Mouse (Mus musculus) liver, embryonic 11.5 days (tissue): ENCODE measurements around the gene Fmod. TPM values are rescaled to one million over a fixed set of nuclear protein-coding genes. Genes with fewer than 3 reads are reported as not detected.

Experiments used
- ATAC-seq: fragments of 200-750 bp; cut with Nextera tagmentation; replicated peaks from 2 replicates; pipeline ENCODE4 v1.8.0; 2017; ENCODE audit warnings: moderate number of reproducible peaks, mild to moderate bottlenecking, moderate TSS enrichment, moderate library complexity; ENCODE audit not compliant: low FRiP score
- DNase-seq: peaks from one replicate; pipeline ENCODE4 v3.0.0-alpha.2; 2017; ENCODE audit warnings: low spot score
- H3K27ac ChIP-seq: fragments of 300-500 bp; sonication (generic); 2 replicates; pipeline ENCODE4 v1.5.1; 2014; ENCODE audit warnings: mild to moderate bottlenecking, low read depth, low read length, control low read depth
- H3K27me3 ChIP-seq: fragments of 300-500 bp; sonication (generic); replicated peaks from 2 replicates; pipeline ENCODE4 v1.6.1; 2014; ENCODE audit warnings: low read length, mixed read lengths; ENCODE audit not compliant: control insufficient read depth, insufficient read depth
- H3K36me3 ChIP-seq: fragments of 300-500 bp; sonication (generic); 2 replicates; pipeline ENCODE4 v1.6.1; 2014; ENCODE audit warnings: mild to moderate bottlenecking, low read length, moderate library complexity, mixed read lengths; ENCODE audit not compliant: control insufficient read depth, insufficient read depth
- H3K4me1 ChIP-seq: fragments of 300-500 bp; sonication (generic); replicated peaks from 2 replicates; pipeline ENCODE4 v1.6.1; 2014; ENCODE audit warnings: low read length, mixed read lengths; ENCODE audit not compliant: control insufficient read depth, insufficient read depth
- H3K4me2 ChIP-seq: fragments of 300-500 bp; sonication (generic); 2 replicates; pipeline ENCODE4 v1.6.1; 2014; ENCODE audit warnings: mild to moderate bottlenecking, control low read depth, moderate library complexity
- H3K4me3 ChIP-seq: fragments of 300-500 bp; sonication (generic); 2 replicates; pipeline ENCODE4 v1.5.1; 2014; ENCODE audit warnings: low read depth, low read length, control low read depth
- H3K9ac ChIP-seq: fragments of 300-500 bp; sonication (generic); 2 replicates; pipeline ENCODE4 v1.6.1; 2014; ENCODE audit warnings: low read depth, low read length, control low read depth
- H3K9me3 ChIP-seq: fragments of 300-500 bp; sonication (generic); 2 replicates; pipeline ENCODE4 v1.6.1; 2016; ENCODE audit warnings: low read length, inconsistent platforms, mixed read lengths; ENCODE audit not compliant: control insufficient read depth
- WGBS: fragments of 180-500 bp; shearing (Covaris S2); extraction: QIAGEN DNeasy Blood & Tissue Kit; methylation state at CpG from one replicate; pipeline ENCODE4 v1.1.7; 2014; 5-methylcytosine and 5-hydroxymethylcytosine counted together
- polyA plus RNA-seq: library from polyadenylated mRNA; unstranded; fragments of >200 nt; fragmentation: Nextera tagmentation; extraction: Ambion mirVana; gene quantifications from 2 replicates; pipeline ENCODE4 v1.2.1, GENCODE M21; 2014

Gene Fmod
- polyA plus RNA-seq, result 2.7 and 3.9 TPM in 2 replicates

DNA sequence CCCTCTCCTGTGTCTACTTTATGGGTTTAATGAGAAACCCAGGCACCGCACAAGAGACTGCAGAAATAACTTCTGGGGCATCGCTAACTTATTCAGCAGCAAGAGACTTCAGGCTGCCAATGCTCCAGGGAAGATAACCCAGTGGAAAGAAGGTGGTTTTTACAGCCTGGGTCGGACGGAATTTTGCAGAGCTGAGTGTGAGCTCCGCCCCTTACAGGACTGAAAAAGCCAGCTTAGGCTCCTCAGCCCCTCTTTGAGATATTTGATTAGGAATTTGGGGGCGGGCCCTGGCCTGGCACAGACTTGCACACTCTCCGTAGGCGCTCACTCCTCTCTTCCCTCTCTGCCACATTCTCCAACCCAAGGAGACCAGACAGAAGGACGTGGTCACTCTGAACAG lies at the start of gene Fmod:
TSS of gene Fmod (plus strand) at position 83 of the 400 bp plus-strand sequence.
- no peaks in the 10 kb centered on the region; the same call in 1 of the 2 replicates for H3K4me1 ChIP-seq
- no peaks in the 10 kb centered on the region for H3K9me3 ChIP-seq
- no peaks in the 10 kb centered on the region for H3K36me3 ChIP-seq
- H3K9ac ChIP-seq, result no peak within 1 kb of the TSS
- no peaks in the 10 kb centered on the region; the same call in 1 of the 2 replicates for H3K27me3 ChIP-seq
- H3K4me2 ChIP-seq, result no peak within 1 kb of the TSS
- no peak for DNase-seq
- H3K4me3 ChIP-seq, result no peak within 1 kb of the TSS
- no peak for ATAC-seq
- WGBS, result 49% methylated on average over 9 of the region's 9 CpGs
- no peak within 1 kb of the TSS for H3K27ac ChIP-seq

GRCm38 (mm10) chr1:133988845-133989244 lies 48.2 kb upstream of the Fmod start:
- H3K27me3 ChIP-seq, result no peaks in the 10 kb centered on the region
- H3K4me2 ChIP-seq, result no peak overlapping the region
- ATAC-seq, result no peak
- no peak overlapping the region for H3K4me3 ChIP-seq
- 32% methylated on average over 3 of the region's 3 CpGs for WGBS
- H3K9ac ChIP-seq, result no peak overlapping the region
- H3K27ac ChIP-seq, result no peak overlapping the region
- no peaks in the 10 kb centered on the region for H3K4me1 ChIP-seq
- no peak for DNase-seq
- 0 out of 2 replicates have a peak, but pooled peaks cover 2% of the 10 kb centered on the region for H3K9me3 ChIP-seq
- no peaks in the 10 kb centered on the region for H3K36me3 ChIP-seq

DNA sequence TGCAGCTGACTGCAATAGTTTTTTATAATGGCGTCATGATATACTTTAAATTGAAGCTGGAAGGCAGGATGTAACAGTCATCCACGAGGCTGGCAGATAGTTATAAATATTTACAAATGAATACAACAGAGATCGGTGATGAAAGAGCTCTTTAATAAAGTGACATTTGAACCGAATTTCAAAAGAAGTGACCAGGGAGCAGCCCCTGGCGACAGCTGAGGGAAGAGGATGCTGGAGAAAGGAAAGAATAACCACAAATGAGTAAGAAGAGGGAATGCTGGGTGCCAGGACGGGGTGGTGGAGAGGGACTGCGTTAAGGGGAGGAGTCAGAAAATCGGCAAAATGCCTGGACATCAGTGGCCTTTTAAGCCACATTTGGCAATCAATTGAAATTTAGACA lies 45.8 kb upstream of the Fmod start:
- Histone ChIP-seq H3K4me1 (no peaks in the 10 kb centered on the region), H3K27me3 (no peaks in the 10 kb centered on the region; the same call in 1 of the 2 replicates), H3K27ac (no peak overlapping the region), H3K9me3 (no peaks in the 10 kb centered on the region), H3K4me2 (no peak overlapping the region), H3K9ac (no peak overlapping the region), H3K36me3 (no peaks in the 10 kb centered on the region), H3K4me3 (no peak overlapping the region)
- 64% methylated on average over 8 of the region's 8 CpGs for WGBS
- DNase-seq, result no peak
- ATAC-seq, result no peak

- Histone ChIP-seq H3K4me3 (no peak overlapping the region), H3K9me3 (no peaks in the 10 kb centered on the region), H3K4me2 (no peak overlapping the region), H3K36me3 (no peaks in the 10 kb centered on the region), H3K4me1 (no peaks in the 10 kb centered on the region), H3K27me3 (no peaks in the 10 kb centered on the region), H3K9ac (no peak overlapping the region), H3K27ac (no peak overlapping the region)
- 53% methylated on average over 7 of the region's 7 CpGs for WGBS
- no peak for DNase-seq
- no peak for ATAC-seq
Measured at GRCm38 (mm10) chr1:134005490-134005889, 31.6 kb upstream of the Fmod start.

DNA sequence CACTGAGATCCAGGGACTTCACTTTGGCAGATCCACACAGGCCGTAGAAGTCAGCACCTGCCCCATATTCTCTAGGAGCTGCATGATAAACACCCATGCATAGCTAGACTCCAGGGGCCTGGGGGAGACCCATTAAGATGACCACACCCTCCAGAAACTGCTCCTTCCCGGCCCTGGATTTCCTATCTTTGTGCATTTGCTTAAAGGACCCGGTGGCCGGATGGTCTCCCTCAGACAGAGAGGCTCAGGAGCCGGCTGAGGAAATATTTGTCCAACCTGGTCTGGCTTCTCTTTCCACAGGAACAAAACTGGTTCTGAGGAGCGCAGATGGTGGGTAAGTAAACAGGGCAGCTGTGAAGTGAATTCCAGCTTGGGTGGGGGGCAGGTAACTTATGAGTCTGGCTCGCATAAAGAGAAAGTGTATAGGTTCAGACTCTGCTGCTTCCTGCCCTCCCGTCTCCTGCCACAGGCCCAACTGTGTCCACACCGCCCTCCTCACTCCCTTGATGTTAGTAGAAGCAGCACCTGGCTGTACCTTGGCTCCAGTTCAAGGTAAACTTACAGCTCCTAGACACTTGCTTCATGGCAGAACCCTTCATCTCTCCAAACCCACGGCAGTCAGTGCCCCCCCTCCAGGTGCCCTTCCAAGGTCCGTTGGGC lies 30.8 kb upstream of the Fmod start:
- no peaks in the 10 kb centered on the region for H3K9me3 ChIP-seq
- no peaks in the 10 kb centered on the region for H3K27me3 ChIP-seq
- H3K27ac ChIP-seq, result no peak overlapping the region
- H3K4me2 ChIP-seq, result no peak overlapping the region
- DNase-seq, result no peak
- no peak overlapping the region for H3K4me3 ChIP-seq
- H3K9ac ChIP-seq, result no peak overlapping the region
- no peaks in the 10 kb centered on the region for H3K36me3 ChIP-seq
- no peak for ATAC-seq
- WGBS, result 70% methylated on average over 11 of the region's 11 CpGs
- H3K4me1 ChIP-seq, result no peaks in the 10 kb centered on the region

GRCm38 (mm10) chr1:134024293-134024971 lies 12.6 kb upstream of the Fmod start:
- no peak for ATAC-seq
- no peaks in the 10 kb centered on the region for H3K9me3 ChIP-seq
- H3K4me1 ChIP-seq, result no peaks in the 10 kb centered on the region
- WGBS, result 83% methylated on average over 9 of the region's 9 CpGs
- no peak overlapping the region for H3K9ac ChIP-seq
- DNase-seq, result no peak
- H3K4me3 ChIP-seq, result no peak overlapping the region
- no peak overlapping the region for H3K27ac ChIP-seq
- no peak overlapping the region for H3K4me2 ChIP-seq
- H3K27me3 ChIP-seq, result no peaks in the 10 kb centered on the region
- no peaks in the 10 kb centered on the region for H3K36me3 ChIP-seq

- H3K4me2 ChIP-seq, result no peak overlapping the region
- no peaks in the 10 kb centered on the region for H3K9me3 ChIP-seq
- 39% methylated on average over 5 of the region's 5 CpGs for WGBS
- no peak overlapping the region for H3K27ac ChIP-seq
- no peak for DNase-seq
- H3K4me3 ChIP-seq, result no peak overlapping the region
- no peak for ATAC-seq
- H3K36me3 ChIP-seq, result no peaks in the 10 kb centered on the region
- no peak overlapping the region for H3K9ac ChIP-seq
- H3K4me1 ChIP-seq, result no peaks in the 10 kb centered on the region
- no peaks in the 10 kb centered on the region for H3K27me3 ChIP-seq
Measured at GRCm38 (mm10) chr1:134025975-134026374, 11.1 kb upstream of the Fmod start.

- no peaks in the 10 kb centered on the region for H3K36me3 ChIP-seq
- no peaks in the 10 kb centered on the region for H3K4me1 ChIP-seq
- no peaks in the 10 kb centered on the region for H3K27me3 ChIP-seq
- no peak overlapping the region for H3K27ac ChIP-seq
- H3K4me2 ChIP-seq, result no peak overlapping the region
- 79% methylated on average over 9 of the region's 9 CpGs for WGBS
- ATAC-seq, result no peak
- no peak overlapping the region for H3K9ac ChIP-seq
- no peaks in the 10 kb centered on the region for H3K9me3 ChIP-seq
- no peak for DNase-seq
- H3K4me3 ChIP-seq, result no peak overlapping the region
Measured at GRCm38 (mm10) chr1:134026741-134027140, 10.3 kb upstream of the Fmod start.
